Mouse (Mus musculus) heart, embryonic 10.5 days (tissue): ENCODE measurements around the gene Josd1. TPM values are rescaled to one million over a fixed set of nuclear protein-coding genes. Genes with fewer than 3 reads are reported as not detected.
"Not testable (repeated sequence)": the region's sequence is repeated elsewhere in the genome, so short reads cannot be mapped to it uniquely, and the experiment has no call there.

Experiments used
- DNase-seq: peaks from one replicate; pipeline ENCODE4 v3.0.0-alpha.2; 2017; ENCODE audit warnings: low spot score
- H3K27ac ChIP-seq: fragments of 300-500 bp; sonication (generic); 2 replicates; pipeline ENCODE4 v1.5.1; 2016; ENCODE audit warnings: mild to moderate bottlenecking
- H3K27me3 ChIP-seq: fragments of 300-500 bp; sonication (generic); 2 replicates; pipeline ENCODE4 v1.6.1; 2016; ENCODE audit warnings: mild to moderate bottlenecking; ENCODE audit not compliant: poor library complexity, insufficient read depth, severe bottlenecking
- H3K36me3 ChIP-seq: fragments of 300-500 bp; sonication (generic); 2 replicates; pipeline ENCODE4 v1.6.1; 2016; ENCODE audit warnings: mild to moderate bottlenecking, moderate library complexity
- H3K4me1 ChIP-seq: fragments of 300-500 bp; sonication (generic); 2 replicates; pipeline ENCODE4 v1.6.1; 2016; ENCODE audit warnings: mild to moderate bottlenecking
- H3K4me3 ChIP-seq: fragments of 300-500 bp; sonication (generic); 2 replicates; pipeline ENCODE4 v1.5.1; 2016; ENCODE audit warnings: mild to moderate bottlenecking, moderate library complexity
- H3K9me3 ChIP-seq: fragments of 300-500 bp; sonication (generic); 2 replicates; pipeline ENCODE4 v1.6.1; 2016; ENCODE audit warnings: mild to moderate bottlenecking, moderate library complexity
- WGBS: fragments of 180-500 bp; shearing (Covaris S2); methylation state at CpG from one replicate; pipeline ENCODE4 v1.1.7; 2016; 5-methylcytosine and 5-hydroxymethylcytosine counted together
- polyA plus RNA-seq: library from polyadenylated mRNA; unstranded; fragments of >200 nt; fragmentation: Nextera tagmentation; extraction: Ambion mirVana; gene quantifications from 2 replicates; pipeline ENCODE4 v1.2.1, GENCODE M21; 2016

Josd1 gene
- polyA plus RNA-seq, 1 experiment from 2014 or later, result 21.0 TPM

DNA sequence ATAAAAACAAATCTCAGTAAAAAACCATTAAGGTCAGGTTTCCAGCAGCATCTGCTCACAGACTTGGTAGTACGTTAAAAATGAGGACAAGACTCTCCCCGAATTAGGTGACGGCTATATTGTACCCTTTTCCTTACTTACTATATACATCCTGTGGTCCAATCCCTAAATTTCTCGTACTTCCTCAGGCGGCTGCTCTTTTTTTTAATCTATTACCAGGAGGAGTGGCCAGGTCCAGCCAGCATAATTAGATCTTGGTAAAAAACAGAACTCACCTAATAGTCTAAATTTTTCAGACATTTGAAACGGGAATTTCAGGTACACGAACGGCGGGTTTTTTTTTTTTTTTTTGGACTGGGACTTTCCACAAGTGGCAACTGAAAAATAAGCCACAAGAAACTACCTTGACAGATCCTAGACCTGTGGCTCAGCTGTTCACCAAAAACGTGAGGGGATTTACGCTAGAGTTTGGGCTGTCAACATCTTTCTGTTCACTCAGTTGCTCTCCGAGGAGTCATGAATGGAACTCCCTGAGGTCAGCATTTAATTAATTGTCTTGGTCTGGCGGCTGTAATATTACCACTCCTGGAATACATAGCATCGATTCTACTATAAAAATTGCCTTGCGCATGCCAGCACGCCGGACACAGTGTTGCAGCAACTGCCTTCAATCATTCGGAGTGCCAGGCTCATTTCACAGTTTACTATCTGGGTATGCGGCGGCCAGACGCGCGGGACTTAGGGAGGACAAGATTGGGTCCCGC, 2.1 kb upstream of the Josd1 start:
- Histone ChIP-seq H3K4me3 (peak overlapping the region; percentile 94), H3K9me3 (no peaks in the 10 kb centered on the region), H3K27ac (peak overlapping the region; percentile 70), H3K4me1 (peaks cover 61% of the 10 kb centered on the region), H3K27me3 (no peaks in the 10 kb centered on the region), H3K36me3 (peaks cover 11% of the 10 kb centered on the region)
- 16% methylated on average over 24 of the region's 24 CpGs for WGBS
- no peak for DNase-seq

DNA sequence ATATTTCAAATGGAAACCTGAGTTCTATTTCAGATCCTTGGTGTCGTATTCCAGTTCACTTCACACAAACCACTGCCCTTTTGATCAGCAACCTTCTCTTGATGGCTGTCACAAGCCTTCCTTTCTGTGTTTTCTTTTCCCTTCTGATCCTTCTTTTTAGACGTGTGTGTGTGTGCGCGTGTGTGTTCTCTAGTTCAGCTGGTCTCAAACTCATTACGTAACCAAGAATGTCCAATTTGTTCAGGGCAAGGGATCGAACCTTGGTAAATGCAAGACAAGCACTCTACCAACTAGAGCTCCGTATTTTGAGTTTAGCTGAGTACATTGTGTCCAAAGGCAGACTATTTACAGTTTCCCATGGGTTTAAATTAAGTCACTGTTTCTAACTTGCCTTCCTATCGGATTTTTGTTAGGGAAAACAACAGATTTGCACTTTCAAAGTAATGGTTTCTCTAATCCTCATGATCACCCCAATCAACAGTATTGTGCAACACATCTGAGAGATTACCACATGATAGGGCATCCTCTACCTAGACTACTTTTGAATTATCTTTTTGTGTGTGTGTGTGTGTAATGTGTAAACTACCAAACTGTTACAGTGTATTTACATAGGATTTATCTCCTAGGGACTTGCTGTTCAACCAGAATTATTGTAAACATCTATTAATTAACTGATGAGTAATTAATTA, 693 bp upstream of the Josd1 start:
- WGBS, result 5% methylated on average over 8 of the region's 8 CpGs
- no peak for DNase-seq
- Histone ChIP-seq H3K27ac (peak overlapping the region; percentile 95), H3K4me1 (peaks cover 64% of the 10 kb centered on the region), H3K9me3 (no peaks in the 10 kb centered on the region), H3K36me3 (no peaks in the 10 kb centered on the region), H3K27me3 (no peaks in the 10 kb centered on the region), H3K4me3 (peak overlapping the region; percentile 86)

DNA sequence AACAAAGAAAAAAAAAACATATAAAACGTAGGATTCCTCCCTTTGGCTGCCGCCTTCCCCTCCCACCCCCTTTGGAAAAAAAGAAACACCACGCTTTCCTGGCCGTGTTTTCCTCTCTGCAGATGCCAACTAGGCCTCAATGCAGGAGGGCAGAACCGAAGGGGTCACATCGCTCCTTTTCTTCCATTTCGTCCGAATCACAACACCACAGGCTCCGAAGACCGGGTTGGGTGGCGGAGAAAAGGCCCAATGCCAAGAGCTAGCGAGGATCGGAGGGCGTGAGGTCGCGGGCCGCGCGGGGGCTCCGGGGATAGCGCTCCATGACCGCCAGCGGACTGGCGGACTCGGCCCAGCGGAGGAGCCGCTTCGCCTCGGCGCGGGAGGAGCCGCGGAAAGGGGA, 544 bp downstream of the Josd1 start:
- Histone ChIP-seq H3K4me1 (peaks cover 66% of the 10 kb centered on the region), H3K27me3 (no peaks in the 10 kb centered on the region), H3K27ac (peak overlapping the region; percentile 95), H3K9me3 (no peaks in the 10 kb centered on the region), H3K4me3 (peak overlapping the region; percentile 86), H3K36me3 (no peaks in the 10 kb centered on the region)
- no peak for DNase-seq
- WGBS, result under 1% methylated on average over 33 of the region's 33 CpGs

DNA sequence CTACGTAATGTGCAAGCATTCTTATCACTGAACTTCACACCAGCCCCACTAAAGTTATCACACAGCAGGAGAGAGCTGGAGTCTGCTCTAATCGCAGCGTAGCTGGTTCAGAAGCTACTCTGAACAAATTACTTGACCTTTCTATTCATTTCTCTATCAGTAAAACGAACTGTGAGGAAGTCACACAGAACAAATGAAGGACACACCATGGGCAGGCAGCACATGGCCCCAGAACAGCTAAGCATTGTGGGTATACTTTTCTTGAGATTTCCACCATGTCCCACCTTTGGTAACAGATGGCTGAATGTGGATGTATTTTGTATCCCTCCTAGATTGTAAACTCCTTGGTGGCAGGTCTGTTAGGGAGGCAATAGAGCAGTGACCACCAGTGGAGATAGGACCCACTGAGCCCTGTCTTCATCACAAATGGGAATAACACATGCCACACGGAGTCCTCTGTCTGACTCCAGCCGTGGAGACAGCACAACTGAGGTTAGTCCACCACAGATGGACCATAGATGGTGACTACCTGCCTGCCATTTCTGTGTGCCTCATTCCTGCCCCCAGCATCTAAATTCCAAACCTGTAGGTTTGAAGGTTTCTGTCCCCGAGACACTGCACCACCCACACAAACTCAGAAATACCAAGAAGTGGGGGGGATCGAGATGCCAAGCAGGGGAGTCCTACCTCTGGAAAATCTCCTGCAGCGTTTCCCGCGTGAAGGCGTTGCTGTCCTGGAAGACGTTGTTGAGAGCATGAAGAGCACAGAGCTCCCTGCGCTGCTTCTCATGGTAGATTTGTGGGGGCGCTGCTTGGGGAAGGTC, 1.5 kb downstream of the Josd1 start:
- Histone ChIP-seq H3K4me3 (peak overlapping the region; percentile 86), H3K9me3 (no peaks in the 10 kb centered on the region), H3K27me3 (no peaks in the 10 kb centered on the region), H3K36me3 (no peaks in the 10 kb centered on the region), H3K27ac (peak overlapping the region; percentile 95), H3K4me1 (peaks cover 64% of the 10 kb centered on the region)
- 3% methylated on average over 15 of the region's 15 CpGs for WGBS
- no peak for DNase-seq

DNA sequence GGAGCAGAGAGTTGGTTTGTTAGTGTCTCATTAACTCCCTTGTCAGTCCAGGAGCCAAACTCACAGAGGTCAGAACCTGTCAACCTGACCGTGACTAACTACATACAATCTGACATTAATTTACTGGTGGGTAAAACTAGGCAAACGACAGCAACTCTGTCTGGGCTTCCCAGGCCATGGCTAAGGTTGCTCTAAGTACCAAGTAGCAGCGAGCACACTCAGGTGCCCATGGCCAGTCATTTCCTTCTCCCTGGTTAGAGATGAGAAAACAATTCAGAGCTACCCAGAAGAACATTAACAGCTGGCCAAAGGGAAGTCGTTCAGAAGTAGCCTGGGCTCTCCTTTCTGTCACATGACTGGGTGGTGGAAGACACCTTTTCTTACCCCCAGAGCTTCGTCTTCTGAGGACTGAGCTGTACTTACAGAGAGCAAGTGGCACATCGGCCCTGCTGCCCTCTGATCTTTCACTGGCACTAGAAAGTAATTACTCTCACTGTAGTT, 2.5 kb downstream of the Josd1 start:
- H3K4me3 ChIP-seq, result peak overlapping the region; percentile 86
- H3K9me3 ChIP-seq, result no peaks in the 10 kb centered on the region
- peaks cover 66% of the 10 kb centered on the region for H3K4me1 ChIP-seq
- 0 out of 2 replicates have a peak, but pooled peaks cover 2% of the 10 kb centered on the region for H3K36me3 ChIP-seq
- H3K27me3 ChIP-seq, result no peaks in the 10 kb centered on the region
- WGBS, result 43% methylated on average over 6 of the region's 6 CpGs
- no peak for DNase-seq
- H3K27ac ChIP-seq, result peak overlapping the region; percentile 95

DNA sequence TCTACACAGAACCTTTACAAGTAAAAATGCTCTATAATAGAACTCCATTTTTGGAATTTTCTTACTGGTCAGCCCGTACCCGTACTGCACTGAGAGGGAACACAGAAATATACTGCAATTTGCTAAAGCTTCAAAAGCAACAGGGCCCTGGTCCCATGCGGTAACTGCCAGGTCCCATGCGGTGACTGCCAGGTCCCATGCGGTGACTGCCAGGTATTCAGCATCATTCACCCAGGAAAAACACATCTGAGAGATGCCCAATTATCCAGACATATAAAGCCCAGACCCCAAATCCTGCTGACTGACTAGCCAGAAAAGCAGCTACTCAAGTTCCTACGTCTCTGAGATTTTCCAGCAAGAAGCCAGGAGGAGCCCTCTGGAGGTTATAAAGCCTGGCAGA, 3.1 kb downstream of the Josd1 start:
- Histone ChIP-seq H3K36me3 (peaks cover 2% of the 10 kb centered on the region; the same call in 1 of the 2 replicates), H3K27ac (no peak overlapping the region), H3K4me3 (peak overlapping the region; percentile 86), H3K9me3 (no peaks in the 10 kb centered on the region), H3K4me1 (peaks cover 65% of the 10 kb centered on the region), H3K27me3 (no peaks in the 10 kb centered on the region)
- DNase-seq, result no peak
- 85% methylated on average over 6 of the region's 6 CpGs for WGBS

DNA sequence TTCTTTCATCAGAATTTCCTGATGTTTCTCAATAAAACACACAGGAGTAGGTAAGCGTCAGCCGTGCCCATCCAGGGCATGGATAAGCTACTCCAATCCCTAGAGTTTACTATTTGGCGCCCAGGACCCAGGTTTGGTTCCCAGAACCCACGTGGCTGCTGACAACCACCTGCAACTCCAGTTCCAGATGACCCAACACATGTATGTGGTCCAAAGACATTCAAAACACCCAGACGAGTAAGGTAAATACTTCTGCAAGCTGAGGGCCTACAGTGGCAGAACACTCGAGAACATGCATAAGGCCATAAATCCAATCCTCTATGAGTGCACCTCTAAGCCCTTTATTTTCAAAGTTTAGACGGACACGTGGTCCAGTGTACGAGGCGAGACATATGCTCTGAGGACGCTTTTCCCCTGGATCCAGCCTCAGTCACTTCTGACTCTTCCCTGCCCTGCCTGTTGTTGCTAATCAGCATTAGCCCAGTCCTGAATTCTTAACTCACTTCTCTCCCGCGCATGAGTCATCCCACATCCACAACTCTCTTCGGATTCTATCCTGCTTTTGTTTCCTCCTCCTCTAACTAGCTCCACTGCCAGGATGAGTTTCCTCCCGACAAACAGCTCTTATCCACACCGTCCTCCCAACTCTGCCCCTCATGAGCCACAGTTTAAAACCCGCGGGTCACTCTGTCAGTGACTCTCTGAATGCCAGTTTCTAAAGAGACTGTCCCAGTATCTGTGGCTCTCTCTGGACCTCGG, 3.8 kb downstream of the Josd1 start:
- Histone ChIP-seq H3K4me3 (peak overlapping the region; percentile 86), H3K36me3 (peaks cover 2% of the 10 kb centered on the region; the same call in 1 of the 2 replicates), H3K9me3 (no peaks in the 10 kb centered on the region), H3K27me3 (no peaks in the 10 kb centered on the region), H3K4me1 (peaks cover 61% of the 10 kb centered on the region), H3K27ac (peak overlapping the region; percentile 37; the same call in 1 of the 2 replicates)
- WGBS, result 57% methylated on average over 19 of the region's 19 CpGs
- DNase-seq, result no peak

DNA sequence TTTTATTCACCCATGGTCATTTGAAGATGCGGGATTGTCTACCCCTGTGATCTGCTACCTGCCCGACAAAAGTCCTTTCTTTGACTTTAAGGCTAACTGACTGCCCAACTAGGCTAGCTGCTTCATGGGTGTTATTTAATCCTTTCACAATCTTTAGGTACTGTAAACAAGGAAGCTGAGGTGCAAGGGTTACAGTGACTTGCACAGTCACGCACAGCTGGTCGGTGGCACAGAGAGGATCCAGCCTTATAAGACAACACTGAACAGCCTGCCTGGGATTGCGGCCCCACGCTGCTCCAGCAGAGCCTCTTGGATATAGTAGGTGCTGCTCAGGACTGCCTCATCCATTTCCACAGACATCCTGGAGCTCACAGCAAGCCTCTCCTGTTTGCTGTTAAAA, 4.6 kb downstream of the Josd1 start:
- Histone ChIP-seq H3K36me3 (peaks cover 2% of the 10 kb centered on the region; the same call in 1 of the 2 replicates), H3K27ac (peak overlapping the region; percentile 37; the same call in 1 of the 2 replicates), H3K4me3 (peak overlapping the region; percentile 86), H3K9me3 (no peaks in the 10 kb centered on the region), H3K27me3 (no peaks in the 10 kb centered on the region), H3K4me1 (peaks cover 58% of the 10 kb centered on the region)
- 75% methylated on average over 6 of the region's 6 CpGs for WGBS
- no peak for DNase-seq

DNA sequence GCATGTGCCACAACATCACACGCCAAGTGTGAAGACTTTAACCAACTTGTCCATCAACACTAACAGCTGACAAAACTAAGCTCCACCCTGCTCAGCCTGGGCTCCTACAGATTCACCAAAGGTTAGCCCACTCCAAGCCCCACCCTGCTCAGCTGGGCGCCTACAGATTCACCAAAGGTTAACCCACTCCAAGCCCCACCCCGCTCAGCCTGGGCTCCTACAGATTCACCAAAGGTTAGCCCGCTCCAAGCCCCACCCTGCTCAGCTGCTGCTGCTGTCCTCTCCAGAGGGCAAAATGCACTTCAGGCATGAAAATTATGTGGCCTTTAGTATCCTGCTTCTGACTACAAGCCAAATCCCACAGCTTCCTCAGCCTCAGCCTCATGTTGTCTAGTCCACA, 5.7 kb downstream of the Josd1 start:
- DNase-seq, result no peak
- peak overlapping the region; percentile 59 for H3K27ac ChIP-seq
- H3K4me3 ChIP-seq, result no peak overlapping the region
- H3K36me3 ChIP-seq, result peaks cover 9% of the 10 kb centered on the region
- no peaks in the 10 kb centered on the region for H3K27me3 ChIP-seq
- H3K4me1 ChIP-seq, result peaks cover 58% of the 10 kb centered on the region
- no peaks in the 10 kb centered on the region for H3K9me3 ChIP-seq
- WGBS, result 82% methylated on average over 4 of the region's 4 CpGs

DNA sequence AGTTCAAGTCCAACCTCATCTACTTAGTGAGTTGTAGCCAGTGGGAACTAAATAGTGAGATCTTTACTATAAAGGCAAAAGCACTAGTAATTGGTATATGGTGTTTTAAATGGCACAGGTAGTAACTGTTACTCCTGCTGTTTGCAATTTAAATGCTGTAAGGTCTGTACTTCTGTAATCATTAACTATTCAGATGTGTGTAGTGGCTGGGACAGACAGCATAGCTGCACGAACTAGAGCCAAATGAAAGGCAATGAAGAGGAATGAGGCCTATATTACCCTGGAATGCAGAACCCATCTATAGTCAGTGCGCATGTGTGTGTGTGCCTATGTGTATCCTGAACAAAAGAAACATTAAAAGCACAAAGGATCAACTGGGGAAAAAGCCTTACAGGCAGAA, 9.8 kb downstream of the Josd1 start:
- no peak overlapping the region for H3K27ac ChIP-seq
- peaks cover 48% of the 10 kb centered on the region for H3K36me3 ChIP-seq
- 90% methylated on average over 2 of the region's 2 CpGs for WGBS
- no peaks in the 10 kb centered on the region for H3K27me3 ChIP-seq
- no peak for DNase-seq
- peaks cover 21% of the 10 kb centered on the region for H3K4me1 ChIP-seq
- no peaks in the 10 kb centered on the region for H3K9me3 ChIP-seq
- no peak overlapping the region for H3K4me3 ChIP-seq

DNA sequence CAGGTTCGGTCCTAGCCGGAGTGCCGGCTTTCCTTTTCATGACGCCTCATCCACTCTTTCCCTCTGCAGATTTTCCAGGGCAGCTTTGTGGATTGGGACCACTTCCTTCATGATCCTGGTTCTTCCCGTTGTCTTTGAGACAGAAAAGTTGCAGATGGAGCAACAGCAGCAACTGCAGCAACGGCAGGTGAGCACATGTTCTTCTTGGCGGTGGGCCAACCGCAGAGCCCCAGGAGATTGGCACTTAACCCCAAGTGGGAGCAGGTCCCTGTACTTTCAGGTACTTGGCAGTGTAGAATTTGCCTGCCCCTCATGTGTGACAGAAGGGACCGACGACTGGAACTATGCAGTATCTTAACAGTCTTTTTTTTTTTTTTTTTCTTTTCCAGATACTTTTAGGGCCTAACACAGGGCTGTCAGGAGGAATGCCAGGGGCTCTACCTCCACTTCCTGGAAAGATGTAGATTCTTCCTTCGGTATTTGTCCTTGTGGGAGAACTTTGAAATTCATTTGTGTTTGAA, 15.8 kb downstream of the Josd1 start:
- not testable (repeated sequence) for DNase-seq, H3K27ac ChIP-seq, H3K27me3 ChIP-seq, H3K9me3 ChIP-seq
- 83% methylated on average over 11 of the region's 11 CpGs for WGBS
- Histone ChIP-seq H3K4me1 (peaks cover 10% of the 10 kb centered on the region), H3K36me3 (peaks cover 51% of the 10 kb centered on the region), H3K4me3 (peak overlapping the region; percentile 97)

DNA sequence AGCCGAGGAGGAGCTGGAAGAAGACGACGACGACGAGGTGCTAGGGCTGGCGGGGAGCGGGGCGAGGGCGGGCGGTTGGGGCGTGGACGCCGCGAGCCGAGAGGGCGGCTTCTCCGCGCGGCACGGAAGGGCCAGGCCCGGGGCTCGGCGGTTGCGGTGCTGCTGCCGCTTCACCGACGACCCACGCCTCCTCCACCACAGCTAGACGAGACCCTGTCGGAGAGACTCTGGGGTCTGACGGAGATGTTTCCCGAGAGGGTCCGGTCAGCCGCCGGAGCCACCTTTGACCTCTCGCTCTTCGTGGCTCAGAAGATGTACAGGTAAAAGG, 16.8 kb downstream of the Josd1 start:
- DNase-seq, result no peak
- H3K9me3 ChIP-seq, result no peaks in the 10 kb centered on the region
- H3K4me1 ChIP-seq, result peaks cover 18% of the 10 kb centered on the region
- no peaks in the 10 kb centered on the region for H3K27me3 ChIP-seq
- peak overlapping the region; percentile 97 for H3K4me3 ChIP-seq
- H3K36me3 ChIP-seq, result peaks cover 49% of the 10 kb centered on the region
- H3K27ac ChIP-seq, result peak overlapping the region; percentile 95
- WGBS, result 0% methylated on average over 37 of the region's 37 CpGs
